Mouse (Mus musculus): ENCODE measurements around the gene Dgkg. TPM values are rescaled to one million over a fixed set of nuclear protein-coding genes. Genes with fewer than 3 reads are reported as not detected.

Gene Dgkg
- polyA plus RNA-seq, 1 experiment from 2014 or later = 0.86 TPM

GRCm38 (mm10) chr16:22444786-22445185 lies 212.2 kb downstream of the Dgkg start:
- H3K9ac ChIP-seq (ENCODE audit: low read depth, low read length) = no peak overlapping the region
- 50% methylated on average over 6 of the region's 6 CpGs for WGBS

DNA sequence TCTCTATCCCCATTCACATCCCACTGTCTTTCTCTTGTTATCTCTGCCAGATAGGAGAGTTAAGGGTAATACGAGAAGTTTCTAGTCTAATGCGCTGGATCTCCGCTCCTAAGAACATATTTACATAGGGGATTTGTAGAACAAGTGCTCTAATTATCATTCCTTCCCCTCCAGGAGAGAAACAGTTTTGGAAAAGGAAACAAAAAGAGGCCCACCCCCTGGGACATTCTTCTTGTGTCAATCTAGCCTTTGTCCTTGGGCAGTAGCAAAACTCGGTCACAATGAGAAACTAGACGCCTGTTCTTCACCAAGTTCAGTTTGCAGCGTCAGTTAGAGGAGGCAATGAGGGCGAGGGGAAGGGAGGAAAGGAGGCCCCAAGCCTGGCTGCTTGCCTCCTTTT lies 214.8 kb downstream of the Dgkg start:
- no peaks in the 10 kb centered on the region for H3K36me3 ChIP-seq (ENCODE audit: control insufficient read depth, insufficient read depth, low read length)
- H3K4me1 ChIP-seq (replicated peaks; ENCODE audit: control insufficient read depth, insufficient read depth, low read length) = peaks cover 7% of the 10 kb centered on the region; the same call in 1 of the 2 replicates
- no peaks in the 10 kb centered on the region; the same call in 1 of the 2 replicates for H3K27me3 ChIP-seq (replicated peaks; ENCODE audit: control insufficient read depth, insufficient read depth, low read length)
- no peak overlapping the region for H3K27ac ChIP-seq (ENCODE audit: low read depth, low read length)
- H3K4me2 ChIP-seq = no peak overlapping the region
- no peak for DNase-seq (ENCODE audit: low spot score)
- H3K9me3 ChIP-seq (ENCODE audit: control insufficient read depth, low read length) = no peaks in the 10 kb centered on the region
- no peak overlapping the region for H3K4me3 ChIP-seq (ENCODE audit: low read depth, low read length)
- ATAC-seq (replicated peaks; ENCODE audit: low FRiP score) = no peak
- H3K9ac ChIP-seq (ENCODE audit: low read depth, low read length) = no peak overlapping the region
- WGBS = 67% methylated on average over 7 of the region's 7 CpGs

More at GRCm38 (mm10) chr16:22444786-22445185, 212.2 kb downstream of the Dgkg start:
- H3K4me3 ChIP-seq (ENCODE audit: low read depth, low read length) = no peak overlapping the region
- no peak for DNase-seq (ENCODE audit: low spot score)
- no peaks in the 10 kb centered on the region for H3K36me3 ChIP-seq (ENCODE audit: control insufficient read depth, insufficient read depth, low read length)
- no peaks in the 10 kb centered on the region for H3K9me3 ChIP-seq (ENCODE audit: control insufficient read depth, low read length)
- no peak for ATAC-seq (replicated peaks; ENCODE audit: low FRiP score)
- H3K4me2 ChIP-seq = no peak overlapping the region
- peaks cover 7% of the 10 kb centered on the region; the same call in 1 of the 2 replicates for H3K4me1 ChIP-seq (replicated peaks; ENCODE audit: control insufficient read depth, insufficient read depth, low read length)
- H3K27ac ChIP-seq (ENCODE audit: low read depth, low read length) = no peak overlapping the region
- H3K27me3 ChIP-seq (replicated peaks; ENCODE audit: control insufficient read depth, insufficient read depth, low read length) = no peaks in the 10 kb centered on the region

DNA sequence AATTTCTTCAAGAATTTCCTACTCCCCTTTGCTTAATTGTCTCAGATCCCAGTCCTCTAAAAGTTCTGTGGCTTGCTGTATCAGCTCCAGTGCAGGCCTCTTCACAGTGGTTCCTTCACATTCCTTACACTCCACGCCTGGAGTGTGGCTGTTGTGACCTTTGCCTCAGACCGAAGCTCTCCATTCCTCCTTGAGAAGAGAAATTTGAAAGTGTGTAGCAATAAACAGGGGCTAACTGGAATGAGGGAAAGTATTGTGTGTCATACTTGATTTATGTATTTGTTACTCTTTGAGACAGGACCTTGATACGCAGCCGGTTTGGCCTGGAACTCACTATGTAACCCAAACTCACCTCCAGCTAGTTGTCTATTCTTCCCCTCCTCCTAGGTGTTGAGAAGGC lies 215.7 kb downstream of the Dgkg start:
- 87% methylated on average over 4 of the region's 4 CpGs for WGBS
- Histone ChIP-seq H3K27ac (ENCODE audit: low read depth, low read length) (no peak overlapping the region), H3K4me3 (ENCODE audit: low read depth, low read length) (no peak overlapping the region), H3K4me1 (replicated peaks; ENCODE audit: control insufficient read depth, insufficient read depth, low read length) (peaks cover 7% of the 10 kb centered on the region; the same call in 1 of the 2 replicates), H3K27me3 (replicated peaks; ENCODE audit: control insufficient read depth, insufficient read depth, low read length) (no peaks in the 10 kb centered on the region; the same call in 1 of the 2 replicates), H3K9me3 (ENCODE audit: control insufficient read depth, low read length) (no peaks in the 10 kb centered on the region), H3K9ac (ENCODE audit: low read depth, low read length) (no peak overlapping the region), H3K4me2 (no peak overlapping the region), H3K36me3 (ENCODE audit: control insufficient read depth, insufficient read depth, low read length) (no peaks in the 10 kb centered on the region)
- ATAC-seq (replicated peaks; ENCODE audit: low FRiP score) = no peak
- no peak for DNase-seq (ENCODE audit: low spot score)

GRCm38 (mm10) chr16:22440269-22440668 lies 216.8 kb downstream of the Dgkg start:
- Histone ChIP-seq H3K27me3 (replicated peaks; ENCODE audit: control insufficient read depth, insufficient read depth, low read length) (no peaks in the 10 kb centered on the region; the same call in 1 of the 2 replicates), H3K4me3 (ENCODE audit: low read depth, low read length) (peak overlapping the region; percentile 53), H3K4me1 (replicated peaks; ENCODE audit: control insufficient read depth, insufficient read depth, low read length) (peaks cover 7% of the 10 kb centered on the region; the same call in 1 of the 2 replicates), H3K36me3 (ENCODE audit: control insufficient read depth, insufficient read depth, low read length) (no peaks in the 10 kb centered on the region), H3K9ac (ENCODE audit: low read depth, low read length) (peak overlapping the region; percentile 46), H3K4me2 (peak overlapping the region; percentile 96), H3K27ac (ENCODE audit: low read depth, low read length) (peak overlapping the region; percentile 16; the same call in 1 of the 2 replicates), H3K9me3 (ENCODE audit: control insufficient read depth, low read length) (no peaks in the 10 kb centered on the region)
- under 1% methylated on average over 18 of the region's 18 CpGs for WGBS
- no peak for ATAC-seq (replicated peaks; ENCODE audit: low FRiP score)
- peak; percentile 60 for DNase-seq (ENCODE audit: low spot score)

DNA sequence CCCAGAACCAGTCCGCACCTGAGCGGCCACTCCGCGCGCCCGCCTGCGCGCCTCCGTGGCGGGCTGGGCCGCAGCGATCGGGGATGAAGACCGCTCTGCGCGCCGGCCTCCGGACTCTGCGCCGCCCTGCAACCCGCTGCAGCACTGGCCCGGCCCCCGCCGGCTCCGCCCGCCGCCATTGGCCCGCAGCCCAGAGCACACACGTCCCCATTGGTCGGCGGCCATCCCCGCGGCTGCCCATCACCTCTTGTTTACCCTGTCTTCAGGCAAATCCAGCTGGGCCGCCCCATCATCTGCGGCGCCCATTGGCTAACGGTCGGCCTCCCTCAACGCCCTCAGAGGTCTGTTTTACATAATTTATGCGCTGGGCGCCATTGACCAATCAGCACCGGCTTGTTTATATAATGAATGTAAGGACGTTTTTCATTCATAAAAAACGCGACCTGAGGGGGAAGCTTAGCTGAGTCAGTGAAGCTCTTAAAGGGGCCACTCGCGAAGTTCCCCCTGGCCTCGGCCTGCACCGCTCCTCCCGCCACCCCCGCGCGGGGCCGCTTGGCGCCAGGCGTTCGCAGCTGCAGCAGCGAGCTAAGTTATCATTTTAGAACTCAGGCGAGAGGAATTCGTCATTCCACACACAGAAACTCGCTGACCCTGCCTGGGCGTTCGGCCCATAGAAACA lies 217.4 kb downstream of the Dgkg start, which contains the start of gene Etv5:
TSS of gene Etv5 (minus strand) at position 221 of the 679 bp plus-strand sequence.
- ATAC-seq (replicated peaks; ENCODE audit: low FRiP score) (peak; percentile 100), DNase-seq (ENCODE audit: low spot score) (peak; percentile 96)
- Histone ChIP-seq H3K4me1 (replicated peaks; ENCODE audit: control insufficient read depth, insufficient read depth, low read length) (peaks cover 7% of the 10 kb centered on the region; the same call in 1 of the 2 replicates), H3K4me2 (peak within 1 kb of the TSS; percentile 96), H3K27ac (ENCODE audit: low read depth, low read length) (peak within 1 kb of the TSS; percentile 16; the same call in 1 of the 2 replicates), H3K27me3 (replicated peaks; ENCODE audit: control insufficient read depth, insufficient read depth, low read length) (no peaks in the 10 kb centered on the region; the same call in 1 of the 2 replicates), H3K36me3 (ENCODE audit: control insufficient read depth, insufficient read depth, low read length) (no peaks in the 10 kb centered on the region), H3K4me3 (ENCODE audit: low read depth, low read length) (peak within 1 kb of the TSS; percentile 73), H3K9ac (ENCODE audit: low read depth, low read length) (peak within 1 kb of the TSS; percentile 73), H3K9me3 (ENCODE audit: control insufficient read depth, low read length) (no peaks in the 10 kb centered on the region)
- WGBS = under 1% methylated on average over 63 of the region's 63 CpGs

DNA sequence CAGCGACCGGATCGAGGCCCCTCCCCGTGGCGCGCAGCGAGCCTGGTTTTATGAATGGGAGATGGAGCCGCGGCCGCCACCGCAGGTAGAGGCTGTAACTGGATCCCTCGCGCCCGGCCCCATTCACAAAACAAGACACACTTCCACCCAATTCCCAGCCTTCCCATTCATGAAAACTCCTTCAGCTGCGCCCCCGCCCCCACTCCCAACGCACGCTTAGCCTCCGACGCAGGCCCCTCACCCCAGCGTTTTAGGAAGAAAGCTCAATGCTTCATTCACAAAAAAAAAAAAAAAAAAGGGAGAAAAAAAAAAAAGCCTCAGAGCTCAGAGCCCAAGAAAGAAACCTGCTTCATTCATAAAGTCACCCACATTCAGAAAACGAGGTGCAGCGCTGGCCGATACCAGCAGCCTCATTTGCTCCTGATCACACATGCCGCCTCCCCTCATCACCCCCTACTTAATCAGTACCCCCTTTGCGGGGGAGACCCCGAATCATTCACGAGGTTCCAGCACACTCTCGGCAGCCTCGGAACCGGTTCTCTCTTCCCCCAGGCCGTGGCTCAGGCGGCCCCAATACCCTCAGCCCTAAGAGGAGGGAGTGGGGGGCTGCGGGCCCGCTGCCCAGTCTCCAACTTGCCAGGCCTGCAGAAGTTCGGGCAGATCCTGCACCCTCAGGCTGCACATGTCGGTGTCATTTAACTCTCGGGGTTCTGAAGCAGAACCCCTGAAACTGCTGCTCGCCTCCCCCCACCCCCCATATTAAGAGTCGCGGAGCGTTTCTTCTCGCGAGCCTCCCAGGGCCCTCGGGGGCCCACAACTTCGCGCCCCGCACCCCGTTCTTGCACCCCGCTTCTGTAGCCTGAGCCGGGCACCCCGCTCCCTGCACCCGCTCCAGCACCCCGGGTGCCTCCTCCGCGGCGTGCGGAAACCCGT lies 218.3 kb downstream of the Dgkg start:
- WGBS = under 1% methylated on average over 59 of the region's 59 CpGs
- no peaks in the 10 kb centered on the region for H3K36me3 ChIP-seq (ENCODE audit: control insufficient read depth, insufficient read depth, low read length)
- H3K27ac ChIP-seq (ENCODE audit: low read depth, low read length) = no peak overlapping the region; the same call in 1 of the 2 replicates
- DNase-seq (ENCODE audit: low spot score) = peak; percentile 76
- peak; percentile 16 for ATAC-seq (replicated peaks; ENCODE audit: low FRiP score)
- H3K4me2 ChIP-seq = peak overlapping the region; percentile 96
- no peaks in the 10 kb centered on the region; the same call in 1 of the 2 replicates for H3K27me3 ChIP-seq (replicated peaks; ENCODE audit: control insufficient read depth, insufficient read depth, low read length)
- peak overlapping the region; percentile 73 for H3K9ac ChIP-seq (ENCODE audit: low read depth, low read length)
- peak overlapping the region; percentile 73 for H3K4me3 ChIP-seq (ENCODE audit: low read depth, low read length)
- H3K9me3 ChIP-seq (ENCODE audit: control insufficient read depth, low read length) = no peaks in the 10 kb centered on the region
- peaks cover 10% of the 10 kb centered on the region; the same call in 1 of the 2 replicates for H3K4me1 ChIP-seq (replicated peaks; ENCODE audit: control insufficient read depth, insufficient read depth, low read length)

DNA sequence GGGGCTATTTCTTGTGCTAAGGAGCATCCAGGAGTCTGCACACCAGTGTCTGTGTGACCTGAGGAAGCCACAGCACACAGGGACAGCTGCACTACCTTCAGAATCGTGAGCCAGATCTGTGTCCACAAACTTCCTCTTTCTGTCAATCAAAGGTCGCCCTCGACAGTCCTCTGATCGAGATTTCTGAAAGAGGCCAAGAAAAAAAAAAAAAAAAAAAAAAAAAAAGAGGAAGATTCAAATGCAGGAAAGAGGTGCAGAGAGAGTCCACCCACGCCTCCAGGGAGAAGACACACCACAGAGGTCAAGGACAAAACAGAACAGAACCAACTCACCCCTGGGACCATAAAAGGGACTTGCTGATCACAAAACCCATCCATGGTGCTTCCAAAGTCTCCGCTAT lies 220.9 kb downstream of the Dgkg start:
- Histone ChIP-seq H3K4me2 (no peak overlapping the region), H3K9me3 (ENCODE audit: control insufficient read depth, low read length) (no peaks in the 10 kb centered on the region), H3K4me3 (ENCODE audit: low read depth, low read length) (no peak overlapping the region), H3K27me3 (replicated peaks; ENCODE audit: control insufficient read depth, insufficient read depth, low read length) (no peaks in the 10 kb centered on the region; the same call in 1 of the 2 replicates), H3K9ac (ENCODE audit: low read depth, low read length) (no peak overlapping the region), H3K36me3 (ENCODE audit: control insufficient read depth, insufficient read depth, low read length) (no peaks in the 10 kb centered on the region), H3K4me1 (replicated peaks; ENCODE audit: control insufficient read depth, insufficient read depth, low read length) (peaks cover 10% of the 10 kb centered on the region; the same call in 1 of the 2 replicates), H3K27ac (ENCODE audit: low read depth, low read length) (no peak overlapping the region)
- DNase-seq (ENCODE audit: low spot score) = no peak
- no peak for ATAC-seq (replicated peaks; ENCODE audit: low FRiP score)
- WGBS = 28% methylated on average over 6 of the region's 6 CpGs

DNA sequence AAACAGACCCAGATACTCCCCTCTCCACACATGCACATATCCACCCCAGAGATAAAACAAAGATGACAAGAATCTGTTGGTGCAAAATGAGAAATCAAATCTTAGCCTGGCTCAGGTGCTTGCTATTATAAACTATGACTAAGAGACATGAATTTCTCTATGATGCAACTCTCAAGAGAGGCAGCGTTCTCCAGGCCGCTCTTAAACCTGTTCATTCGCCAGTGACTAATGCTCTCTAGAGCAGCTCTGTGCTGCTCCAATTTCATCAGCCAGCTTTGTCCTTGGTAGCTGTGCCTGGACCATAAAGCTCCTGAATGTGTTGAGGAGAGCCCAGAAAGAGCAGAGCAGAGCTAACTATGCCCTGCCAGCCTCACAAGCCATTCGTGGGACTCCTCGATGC lies 222.5 kb downstream of the Dgkg start:
- H3K4me1 ChIP-seq (replicated peaks; ENCODE audit: control insufficient read depth, insufficient read depth, low read length) = peaks cover 3% of the 10 kb centered on the region; the same call in 1 of the 2 replicates
- H3K9me3 ChIP-seq (ENCODE audit: control insufficient read depth, low read length) = no peaks in the 10 kb centered on the region
- H3K4me3 ChIP-seq (ENCODE audit: low read depth, low read length) = no peak overlapping the region
- no peak overlapping the region for H3K27ac ChIP-seq (ENCODE audit: low read depth, low read length)
- peak overlapping the region; percentile 35; the same call in 1 of the 2 replicates for H3K4me2 ChIP-seq
- H3K36me3 ChIP-seq (ENCODE audit: control insufficient read depth, insufficient read depth, low read length) = no peaks in the 10 kb centered on the region
- 83% methylated on average over 5 of the region's 5 CpGs for WGBS
- H3K27me3 ChIP-seq (replicated peaks; ENCODE audit: control insufficient read depth, insufficient read depth, low read length) = no peaks in the 10 kb centered on the region; the same call in 1 of the 2 replicates
- DNase-seq (ENCODE audit: low spot score) (no peak), ATAC-seq (replicated peaks; ENCODE audit: low FRiP score) (no peak)
- H3K9ac ChIP-seq (ENCODE audit: low read depth, low read length) = no peak overlapping the region
